Mouse (Mus musculus) heart, postnatal 0 days (tissue): ENCODE data around the gene Lmbrd1. TPM values are rescaled to one million over a fixed set of nuclear protein-coding genes. Genes with fewer than 3 reads are reported as not detected.
A peak's percentile ranks its signal among the peaks of the same experiment; 100 is the strongest.

Experiments
- ATAC-seq: fragments of 200-750 bp; cut with Nextera tagmentation; 2 replicates; pipeline ENCODE4 v1.8.0; 2017; ENCODE audit warnings: low read depth, moderate number of reproducible peaks, moderate library complexity; ENCODE audit not compliant: insufficient read depth
- DNase-seq: peaks from one replicate; pipeline ENCODE4 v3.0.0-alpha.2; 2016; ENCODE audit warnings: low spot score
- H3K27ac ChIP-seq: fragments of 300-500 bp; sonication (generic); 2 replicates; pipeline ENCODE4 v1.5.1; 2014; ENCODE audit warnings: low read depth, mild to moderate bottlenecking
- H3K27me3 ChIP-seq: fragments of 300-500 bp; sonication (generic); 2 replicates; pipeline ENCODE4 v1.6.1; 2014; ENCODE audit warnings: low read length, mixed read lengths; ENCODE audit not compliant: control insufficient read depth, insufficient read depth
- H3K36me3 ChIP-seq: fragments of 300-500 bp; sonication (generic); replicated peaks from 2 replicates; pipeline ENCODE4 v1.6.1; 2014; ENCODE audit warnings: low read length, mixed read lengths; ENCODE audit not compliant: control insufficient read depth, insufficient read depth
- H3K4me1 ChIP-seq: fragments of 300-500 bp; sonication (generic); 2 replicates; pipeline ENCODE4 v1.6.1; 2014; ENCODE audit warnings: antibody characterized with exemption; ENCODE audit not compliant: control insufficient read depth, insufficient read depth
- H3K4me2 ChIP-seq: fragments of 300-500 bp; sonication (generic); 2 replicates; pipeline ENCODE4 v1.6.1; 2014; ENCODE audit warnings: low read depth, mild to moderate bottlenecking, low read length, moderate library complexity
- H3K4me3 ChIP-seq: fragments of 300-500 bp; sonication (generic); 2 replicates; pipeline ENCODE4 v1.5.1; 2014; ENCODE audit warnings: low read depth, low read length
- H3K9ac ChIP-seq: fragments of 300-500 bp; sonication (generic); replicated peaks from 2 replicates; pipeline ENCODE4 v1.6.1; 2014; ENCODE audit warnings: low read depth, low read length, mixed read lengths
- H3K9me3 ChIP-seq: fragments of 300-500 bp; sonication (generic); replicated peaks from 2 replicates; pipeline ENCODE4 v1.6.1; 2016; ENCODE audit warnings: low read length; ENCODE audit not compliant: control insufficient read depth
- CTCF ChIP-seq: IDR thresholded peaks from 2 replicates; pipeline ENCODE4 v1.5.1; 2016; ENCODE audit warnings: antibody characterized with exemption, control low read depth, low read depth
- EP300 ChIP-seq: IDR thresholded peaks from 2 replicates; pipeline ENCODE4 v1.6.1; 2016; ENCODE audit warnings: antibody characterized with exemption, low read depth
- WGBS: fragments of 180-500 bp; shearing (Covaris S2); extraction: QIAGEN DNeasy Blood & Tissue Kit; methylation state at CpG from one replicate; pipeline ENCODE4 v1.1.7; 2014; 5-methylcytosine and 5-hydroxymethylcytosine counted together
- polyA plus RNA-seq: library from polyadenylated mRNA; unstranded; fragments of >200 nt; fragmentation: Nextera tagmentation; extraction: Ambion mirVana; gene quantifications from 2 replicates; pipeline ENCODE4 v1.2.1, GENCODE M21; 2015
- total RNA-seq: library from RNA; depleted of rRNA; stranded (reverse); fragments of >200 nt; gene quantifications from 2 replicates; pipeline ENCODE4 v1.2.3, GENCODE M21; 2014; ENCODE audit warnings: low replicate concordance

The Lmbrd1 gene
- total and polyA plus RNA-seq, 2 experiments from 2014 or later = 28.9 to 35.1 TPM

DNA sequence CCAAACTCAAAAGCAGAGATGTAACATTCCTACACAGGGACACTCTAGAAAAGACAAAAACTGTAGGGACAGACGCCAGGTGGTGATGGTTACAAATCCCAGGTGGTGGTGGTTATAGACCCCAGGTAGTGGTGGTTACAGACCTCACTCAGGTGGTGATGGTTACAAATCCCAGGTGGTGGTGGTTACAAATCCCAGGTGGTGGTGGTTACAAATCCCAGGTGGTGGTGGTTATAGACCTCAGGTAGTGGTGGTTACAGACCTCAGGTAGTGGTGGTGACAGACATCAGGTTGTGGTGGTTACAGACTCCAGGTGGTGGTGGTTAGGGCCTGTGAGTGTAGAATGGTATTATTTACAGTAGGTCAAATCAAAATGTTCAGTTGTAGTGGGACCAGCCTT lies 5.5 kb downstream of the Lmbrd1 start:
- DNase-seq (no peak), ATAC-seq (peak; percentile 90)
- H3K4me3 ChIP-seq = no peak overlapping the region
- H3K4me2 ChIP-seq = no peak overlapping the region
- no peak overlapping the region for H3K27ac ChIP-seq
- WGBS = 71% methylated on average over 1 of the region's 1 CpGs
- H3K9me3 ChIP-seq = no peaks in the 10 kb centered on the region
- H3K27me3 ChIP-seq = no peaks in the 10 kb centered on the region
- H3K36me3 ChIP-seq = no peaks in the 10 kb centered on the region; the same call in 1 of the 2 replicates
- TF ChIP-seq CTCF (no peak), EP300 (no peak)
- no peak overlapping the region for H3K9ac ChIP-seq
- no peaks in the 10 kb centered on the region; the same call in 1 of the 2 replicates for H3K4me1 ChIP-seq

DNA sequence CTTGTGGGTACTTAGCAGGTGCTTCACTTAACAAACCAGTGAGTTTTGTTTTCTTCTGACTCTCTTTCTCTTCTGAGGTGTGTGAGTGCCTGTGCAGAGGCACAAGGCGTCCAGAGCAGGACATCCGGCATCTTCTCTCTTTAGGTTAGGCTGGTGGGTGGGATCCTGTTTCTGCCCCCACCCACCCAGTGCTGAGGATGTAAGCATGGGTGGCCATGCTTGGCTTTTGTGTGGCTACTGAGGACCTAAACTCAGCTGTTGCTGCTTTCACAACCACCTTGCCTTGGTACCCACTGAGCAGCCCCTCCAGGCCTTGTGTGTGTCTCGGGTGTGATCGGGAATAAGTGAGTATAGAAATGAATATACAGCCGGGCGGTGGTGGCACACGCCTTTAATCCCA lies 7.2 kb downstream of the Lmbrd1 start:
- H3K36me3 ChIP-seq = no peaks in the 10 kb centered on the region; the same call in 1 of the 2 replicates
- H3K9me3 ChIP-seq = no peaks in the 10 kb centered on the region
- TF ChIP-seq CTCF (no peak), EP300 (no peak)
- no peak overlapping the region for H3K4me2 ChIP-seq
- H3K9ac ChIP-seq = no peak overlapping the region
- no peaks in the 10 kb centered on the region for H3K4me1 ChIP-seq
- no peak overlapping the region for H3K4me3 ChIP-seq
- no peak overlapping the region for H3K27ac ChIP-seq
- DNase-seq = no peak
- ATAC-seq = no peak
- H3K27me3 ChIP-seq = no peaks in the 10 kb centered on the region
- 88% methylated on average over 7 of the region's 7 CpGs for WGBS

DNA sequence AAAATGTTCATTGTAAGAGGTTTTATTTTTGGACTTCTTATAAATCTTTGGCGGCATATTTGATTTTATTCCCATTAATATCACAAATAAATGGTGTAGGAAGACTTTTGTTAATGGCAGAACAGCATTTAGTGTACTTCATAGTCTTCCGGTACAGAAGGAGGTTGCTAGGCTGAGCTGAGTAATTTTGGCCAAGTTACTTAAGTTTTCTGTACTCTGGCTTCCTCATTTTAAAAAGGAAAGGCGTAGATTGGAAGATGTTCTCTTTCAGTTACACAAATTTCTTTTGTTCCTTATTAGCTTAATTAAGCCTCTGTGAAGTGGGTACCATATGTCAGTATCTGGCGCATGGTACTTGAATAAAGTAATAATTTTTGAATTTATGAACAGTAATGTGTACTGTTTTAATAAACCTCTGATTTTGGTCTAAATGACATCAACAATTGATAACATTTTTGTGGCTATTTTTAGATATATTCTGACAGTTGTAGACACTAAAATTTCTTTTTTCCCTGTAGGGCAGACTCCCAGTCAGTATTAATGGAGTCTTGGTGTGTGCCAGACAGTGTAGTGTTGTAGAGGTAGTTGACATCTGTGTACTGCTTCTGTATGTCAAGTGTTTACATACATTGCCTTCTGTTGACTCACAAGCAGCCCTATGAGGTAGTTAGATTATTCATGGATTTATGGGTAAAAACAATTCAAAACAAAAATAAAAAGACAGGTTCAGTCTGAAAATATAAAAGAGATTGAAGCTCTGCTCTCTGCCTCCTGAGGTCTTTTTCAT lies 8.0 kb downstream of the Lmbrd1 start:
- 92% methylated on average over 4 of the region's 4 CpGs for WGBS
- no peak overlapping the region for H3K9ac ChIP-seq

DNA sequence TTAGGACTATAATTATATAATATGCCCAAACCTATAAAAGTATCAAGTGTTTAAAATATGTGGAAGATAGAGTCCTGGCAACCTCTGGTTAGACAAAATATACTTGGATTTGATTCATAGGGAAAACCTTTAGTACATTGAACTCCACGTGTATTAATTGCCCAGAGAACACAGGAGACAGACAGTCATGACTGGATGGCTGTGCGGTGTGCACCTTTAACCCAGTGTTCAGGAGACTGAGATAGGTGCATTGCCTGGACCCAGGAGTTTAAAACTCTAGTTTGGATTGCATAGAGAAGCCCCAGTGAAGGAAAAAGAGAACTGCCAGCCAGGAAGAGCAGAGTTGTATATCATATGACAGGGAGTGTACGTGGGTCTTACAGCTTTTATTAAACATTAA lies 19.2 kb downstream of the Lmbrd1 start:
- H3K9ac ChIP-seq = no peak overlapping the region
- DNase-seq (no peak), ATAC-seq (no peak)
- no peak overlapping the region for H3K4me3 ChIP-seq
- H3K4me2 ChIP-seq = no peak overlapping the region
- TF ChIP-seq EP300 = no peak
- no peak for TF ChIP-seq CTCF
- 83% methylated on average over 3 of the region's 3 CpGs for WGBS
- no peaks in the 10 kb centered on the region for H3K9me3 ChIP-seq
- no peak overlapping the region for H3K27ac ChIP-seq
- peaks cover 7% of the 10 kb centered on the region; the same call in 1 of the 2 replicates for H3K36me3 ChIP-seq
- H3K27me3 ChIP-seq = no peaks in the 10 kb centered on the region
- H3K4me1 ChIP-seq = peaks cover 8% of the 10 kb centered on the region; the same call in 1 of the 2 replicates

More for the DNA sequence above, 8.0 kb downstream of the Lmbrd1 start:
- Histone ChIP-seq H3K9me3 (no peaks in the 10 kb centered on the region), H3K36me3 (no peaks in the 10 kb centered on the region; the same call in 1 of the 2 replicates), H3K4me1 (no peaks in the 10 kb centered on the region), H3K4me3 (no peak overlapping the region), H3K27ac (no peak overlapping the region), H3K4me2 (no peak overlapping the region), H3K27me3 (no peaks in the 10 kb centered on the region)
- DNase-seq (no peak), ATAC-seq (no peak)
- TF ChIP-seq EP300 (no peak), CTCF (no peak)

DNA sequence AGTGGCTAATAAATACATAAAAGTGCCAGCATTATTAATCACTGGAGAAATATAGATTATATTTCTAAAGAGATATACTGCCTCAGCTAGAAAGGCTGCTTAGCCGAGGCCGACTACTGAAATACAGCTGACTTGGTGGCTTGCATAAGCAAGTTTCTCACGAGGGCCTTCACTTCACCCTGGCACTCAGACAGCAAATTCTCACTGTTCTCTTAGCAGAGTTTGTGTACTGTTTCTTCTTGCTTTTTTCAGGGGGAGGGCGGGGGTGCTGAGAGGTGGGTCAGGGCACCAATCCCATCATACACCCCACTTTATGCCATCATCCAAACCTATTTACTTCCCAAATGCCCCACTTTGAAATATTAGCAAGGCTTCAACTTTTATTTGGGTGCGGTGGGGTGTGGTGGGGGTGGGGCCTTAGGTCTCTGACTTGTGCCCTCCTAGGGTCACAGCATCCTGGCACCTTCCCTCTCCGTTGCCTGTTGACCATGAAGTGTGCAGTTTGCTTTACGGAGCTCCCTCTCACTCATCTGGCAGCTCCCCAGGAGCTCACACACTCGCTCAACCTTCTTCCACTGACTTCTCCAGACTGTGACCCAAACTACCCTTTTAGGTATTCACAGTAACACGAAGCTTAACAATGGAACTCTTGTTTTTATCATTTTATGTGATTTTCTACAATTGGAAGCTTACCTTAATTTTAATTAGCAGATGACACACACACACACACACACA lies 19.9 kb downstream of the Lmbrd1 start:
- Histone ChIP-seq H3K36me3 (peaks cover under 1% of the 10 kb centered on the region; the same call in 1 of the 2 replicates), H3K4me2 (no peak overlapping the region), H3K4me1 (peaks cover 8% of the 10 kb centered on the region; the same call in 1 of the 2 replicates), H3K9ac (no peak overlapping the region), H3K27me3 (no peaks in the 10 kb centered on the region), H3K27ac (no peak overlapping the region), H3K4me3 (no peak overlapping the region), H3K9me3 (no peaks in the 10 kb centered on the region)
- TF ChIP-seq CTCF (no peak), EP300 (no peak)
- 70% methylated on average over 9 of the region's 9 CpGs for WGBS
- DNase-seq (no peak), ATAC-seq (no peak)
